Mouse (Mus musculus): ENCODE results near the gene Ltbp3. TPM values are rescaled to one million over a fixed set of nuclear protein-coding genes. Genes with fewer than 3 reads are reported as not detected.
A peak's percentile ranks its signal among the peaks of the same experiment; 100 is the strongest.

Gene Ltbp3
- polyA plus RNA-seq, 2 experiments, result 99.8 to 341 TPM

DNA sequence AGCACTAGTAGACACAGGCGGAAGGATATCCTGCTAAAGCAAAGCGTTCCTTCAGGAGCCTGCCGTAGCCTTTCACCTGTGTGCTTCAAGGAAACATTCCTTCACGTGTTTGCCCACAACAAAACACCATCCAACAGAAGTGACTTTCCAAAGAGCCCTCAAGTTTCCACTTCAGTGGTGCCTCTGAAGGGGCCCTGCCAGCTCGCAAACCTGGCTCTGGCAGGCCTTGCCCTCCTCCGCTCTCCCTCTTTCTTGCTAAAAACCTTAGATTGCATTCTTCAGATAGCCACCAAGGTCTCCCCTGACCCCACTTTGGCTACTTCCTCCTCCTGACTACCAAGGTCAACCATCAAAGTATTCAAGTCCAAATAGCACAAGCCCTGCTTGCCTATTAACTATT, 40.8 kb downstream of the Ltbp3 start:
- Histone ChIP-seq H3K36me3 (ENCODE audit: control insufficient read depth, insufficient read depth, low read length) (no peaks in the 10 kb centered on the region), H3K9ac (ENCODE audit: low read depth, low read length, severe bottlenecking) (no peak overlapping the region), H3K4me3 (replicated peaks; ENCODE audit: low read length) (no peak overlapping the region), H3K4me2 (replicated peaks; ENCODE audit: low read depth, low read length, severe bottlenecking) (no peak overlapping the region), H3K9me3 (ENCODE audit: control insufficient read depth, low read length) (no peaks in the 10 kb centered on the region), H3K27ac (replicated peaks; ENCODE audit: low read depth, low read length) (no peak overlapping the region), H3K4me1 (ENCODE audit: control insufficient read depth, insufficient read depth, low read length) (no peaks in the 10 kb centered on the region), H3K27me3 (ENCODE audit: control insufficient read depth, insufficient read depth, low read length) (no peaks in the 10 kb centered on the region)
- DNase-seq (ENCODE audit: low spot score), result no peak
- 85% methylated on average over 6 of the region's 6 CpGs for WGBS
- TF ChIP-seq POLR2A (IDR thresholded peaks at IDR 0.05; ENCODE audit: borderline replicate concordance, extremely low read depth, insufficient read depth, insufficient read length), result no peak
- no peak for ATAC-seq (ENCODE audit: low FRiP score, low read depth)

DNA sequence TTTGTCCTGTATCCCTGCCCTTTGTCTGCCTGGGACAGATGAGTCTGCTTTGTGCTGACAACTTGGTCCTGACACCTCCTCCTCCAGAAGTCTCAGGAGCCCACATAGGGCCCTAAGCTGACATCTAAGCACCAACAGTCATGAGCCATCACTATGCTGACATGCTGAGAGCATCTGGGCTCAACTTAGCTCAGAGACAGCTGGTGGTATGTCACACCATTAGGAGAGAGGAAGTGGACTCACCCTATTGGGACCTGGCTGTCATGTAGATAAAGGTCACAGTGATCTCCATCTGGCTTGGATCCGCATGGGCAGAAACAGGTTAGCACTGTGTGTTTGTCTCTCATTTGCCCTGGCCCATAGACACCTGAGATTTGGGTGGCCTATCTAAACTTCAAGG, 41.4 kb downstream of the Ltbp3 start:
- Histone ChIP-seq H3K4me3 (replicated peaks; ENCODE audit: low read length) (no peak overlapping the region), H3K27me3 (ENCODE audit: control insufficient read depth, insufficient read depth, low read length) (no peaks in the 10 kb centered on the region), H3K4me2 (replicated peaks; ENCODE audit: low read depth, low read length, severe bottlenecking) (no peak overlapping the region), H3K9me3 (ENCODE audit: control insufficient read depth, low read length) (no peaks in the 10 kb centered on the region), H3K4me1 (ENCODE audit: control insufficient read depth, insufficient read depth, low read length) (no peaks in the 10 kb centered on the region), H3K27ac (replicated peaks; ENCODE audit: low read depth, low read length) (no peak overlapping the region), H3K36me3 (ENCODE audit: control insufficient read depth, insufficient read depth, low read length) (no peaks in the 10 kb centered on the region), H3K9ac (ENCODE audit: low read depth, low read length, severe bottlenecking) (no peak overlapping the region)
- ATAC-seq (ENCODE audit: low FRiP score, low read depth) (no peak), DNase-seq (ENCODE audit: low spot score) (no peak)
- WGBS, result 89% methylated on average over 1 of the region's 1 CpGs
- no peak for TF ChIP-seq POLR2A (IDR thresholded peaks at IDR 0.05; ENCODE audit: borderline replicate concordance, extremely low read depth, insufficient read depth, insufficient read length)

DNA sequence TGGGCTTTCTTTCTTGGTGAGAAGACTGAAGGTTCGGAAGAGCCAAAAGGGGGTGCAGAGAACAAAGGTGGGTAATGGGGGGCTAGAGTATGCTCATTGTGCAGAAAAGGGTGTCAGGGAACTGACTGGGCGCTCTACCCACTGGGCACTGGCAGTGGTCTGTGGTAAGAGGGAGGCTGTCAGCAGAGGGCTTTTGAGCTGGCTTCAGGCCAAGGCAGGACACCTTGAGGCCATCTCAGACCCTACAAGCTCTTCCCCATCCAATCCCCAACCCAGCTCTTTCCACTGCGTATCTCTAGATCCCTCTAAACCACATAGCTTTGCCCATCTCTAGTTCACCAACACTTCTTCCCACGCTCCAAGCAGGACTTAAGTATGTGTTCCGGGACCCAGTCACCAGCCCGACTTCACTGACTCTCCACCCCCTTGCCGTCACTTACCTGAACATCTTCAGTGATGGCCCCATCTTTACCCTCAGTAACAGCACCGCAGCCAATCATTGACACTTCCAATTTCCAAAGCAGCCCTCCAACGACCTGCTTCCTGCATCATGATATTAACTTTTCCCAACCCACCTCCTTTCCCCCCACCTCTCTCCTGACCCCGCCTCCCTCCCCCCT, 44.4 kb downstream of the Ltbp3 start:
- 57% methylated on average over 10 of the region's 10 CpGs for WGBS
- H3K27me3 ChIP-seq (ENCODE audit: control insufficient read depth, insufficient read depth, low read length), result no peaks in the 10 kb centered on the region
- no peak for ATAC-seq (ENCODE audit: low FRiP score, low read depth)
- no peak overlapping the region for H3K4me2 ChIP-seq (replicated peaks; ENCODE audit: low read depth, low read length, severe bottlenecking)
- no peak for TF ChIP-seq POLR2A (IDR thresholded peaks at IDR 0.05; ENCODE audit: borderline replicate concordance, extremely low read depth, insufficient read depth, insufficient read length)
- no peak overlapping the region for H3K9ac ChIP-seq (ENCODE audit: low read depth, low read length, severe bottlenecking)
- H3K4me3 ChIP-seq (replicated peaks; ENCODE audit: low read length), result no peak overlapping the region
- no peaks in the 10 kb centered on the region for H3K9me3 ChIP-seq (ENCODE audit: control insufficient read depth, low read length)
- DNase-seq (ENCODE audit: low spot score), result no peak
- no peak overlapping the region for H3K27ac ChIP-seq (replicated peaks; ENCODE audit: low read depth, low read length)
- H3K36me3 ChIP-seq (ENCODE audit: control insufficient read depth, insufficient read depth, low read length), result no peaks in the 10 kb centered on the region
- peaks cover 3% of the 10 kb centered on the region; the same call in 1 of the 2 replicates for H3K4me1 ChIP-seq (ENCODE audit: control insufficient read depth, insufficient read depth, low read length)

DNA sequence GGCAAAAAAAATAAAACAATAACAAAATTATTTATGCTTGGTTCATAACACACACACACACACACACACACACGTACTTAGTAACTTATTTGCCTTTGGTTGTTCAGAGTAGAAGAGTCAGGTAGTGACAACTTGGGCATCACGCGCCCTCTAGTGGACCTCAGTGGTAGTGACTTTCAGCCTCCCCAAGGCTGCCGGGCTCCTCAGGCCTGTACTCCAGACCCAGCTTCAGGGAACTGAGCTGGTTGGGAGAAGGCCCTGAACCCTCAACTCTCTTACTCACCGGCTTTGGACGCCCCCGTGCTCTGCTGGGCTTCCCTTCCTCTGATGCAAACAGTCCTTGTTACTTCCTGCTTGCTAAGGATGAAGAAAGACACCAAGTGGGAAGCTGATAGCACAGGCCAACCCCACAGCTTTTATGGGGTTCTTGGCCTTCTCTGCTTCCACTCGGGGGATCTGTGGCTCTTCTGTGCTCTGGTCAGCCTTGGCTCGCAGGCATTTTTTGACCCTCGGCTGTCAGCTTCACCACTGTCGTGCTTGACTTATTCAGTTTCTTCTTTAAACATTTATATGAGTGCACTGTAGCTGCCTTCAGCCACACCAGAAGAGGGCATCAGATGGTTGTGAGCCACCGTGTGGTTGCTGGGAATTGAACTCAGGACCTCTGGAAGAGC, 45.9 kb downstream of the Ltbp3 start:
- H3K9me3 ChIP-seq (ENCODE audit: control insufficient read depth, low read length), result no peaks in the 10 kb centered on the region
- no peaks in the 10 kb centered on the region for H3K27me3 ChIP-seq (ENCODE audit: control insufficient read depth, insufficient read depth, low read length)
- DNase-seq (ENCODE audit: low spot score) (peak; percentile 93), ATAC-seq (ENCODE audit: low FRiP score, low read depth) (peak; percentile 84)
- 9% methylated on average over 12 of the region's 12 CpGs for WGBS
- no peak overlapping the region for H3K4me3 ChIP-seq (replicated peaks; ENCODE audit: low read length)
- TF ChIP-seq POLR2A (IDR thresholded peaks at IDR 0.05; ENCODE audit: borderline replicate concordance, extremely low read depth, insufficient read depth, insufficient read length), result no peak
- no peak overlapping the region for H3K4me2 ChIP-seq (replicated peaks; ENCODE audit: low read depth, low read length, severe bottlenecking)
- H3K27ac ChIP-seq (replicated peaks; ENCODE audit: low read depth, low read length), result no peak overlapping the region
- H3K9ac ChIP-seq (ENCODE audit: low read depth, low read length, severe bottlenecking), result no peak overlapping the region
- peaks cover 3% of the 10 kb centered on the region; the same call in 1 of the 2 replicates for H3K4me1 ChIP-seq (ENCODE audit: control insufficient read depth, insufficient read depth, low read length)
- H3K36me3 ChIP-seq (ENCODE audit: control insufficient read depth, insufficient read depth, low read length), result no peaks in the 10 kb centered on the region

DNA sequence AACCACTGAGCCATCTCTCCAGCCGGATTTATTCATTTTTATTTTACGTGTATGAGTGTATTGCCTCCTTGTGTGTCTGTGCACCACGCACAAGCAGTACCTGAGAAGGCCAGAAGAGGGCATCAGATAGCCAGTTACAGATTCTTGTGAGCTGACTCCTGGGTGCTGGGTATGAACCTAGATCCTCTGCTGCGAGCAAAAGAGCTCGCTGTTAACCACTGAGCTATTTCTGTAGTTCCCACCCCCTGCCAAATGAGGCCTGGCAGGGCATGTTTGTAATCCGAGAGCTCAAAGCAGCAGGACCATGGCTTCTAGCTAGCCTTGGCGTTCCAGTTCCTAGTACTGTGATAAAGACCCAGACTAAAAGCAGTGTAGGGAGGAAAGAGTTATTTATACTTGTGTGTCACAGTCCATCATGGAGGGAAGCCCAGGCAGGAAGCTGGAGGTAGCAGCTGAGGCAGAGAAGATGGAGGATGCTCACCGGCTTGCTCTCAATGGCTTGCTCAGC, 46.5 kb downstream of the Ltbp3 start:
- peaks cover 3% of the 10 kb centered on the region; the same call in 1 of the 2 replicates for H3K4me1 ChIP-seq (ENCODE audit: control insufficient read depth, insufficient read depth, low read length)
- peak; percentile 79 for DNase-seq (ENCODE audit: low spot score)
- no peaks in the 10 kb centered on the region for H3K9me3 ChIP-seq (ENCODE audit: control insufficient read depth, low read length)
- no peaks in the 10 kb centered on the region for H3K27me3 ChIP-seq (ENCODE audit: control insufficient read depth, insufficient read depth, low read length)
- TF ChIP-seq POLR2A (IDR thresholded peaks at IDR 0.05; ENCODE audit: borderline replicate concordance, extremely low read depth, insufficient read depth, insufficient read length), result no peak
- H3K27ac ChIP-seq (replicated peaks; ENCODE audit: low read depth, low read length), result no peak overlapping the region
- no peak overlapping the region for H3K9ac ChIP-seq (ENCODE audit: low read depth, low read length, severe bottlenecking)
- no peak overlapping the region for H3K4me2 ChIP-seq (replicated peaks; ENCODE audit: low read depth, low read length, severe bottlenecking)
- ATAC-seq (ENCODE audit: low FRiP score, low read depth), result peak; percentile 68
- no peak overlapping the region for H3K4me3 ChIP-seq (replicated peaks; ENCODE audit: low read length)
- H3K36me3 ChIP-seq (ENCODE audit: control insufficient read depth, insufficient read depth, low read length), result no peaks in the 10 kb centered on the region
- WGBS, result 14% methylated on average over 8 of the region's 8 CpGs
